Mouse (Mus musculus): Measurements from ENCODE around the gene Plekhm2. TPM values are rescaled to one million over a fixed set of nuclear protein-coding genes. Genes with fewer than 3 reads are reported as not detected.
A peak's percentile ranks its signal among the peaks of the same experiment; 100 is the strongest.

Plekhm2 gene
- polyA plus RNA-seq, 1 experiment from 2014 or later: 5.5 TPM

- H3K36me3 ChIP-seq: peaks cover 39% of the 10 kb centered on the region
- H3K4me3 ChIP-seq: no peak overlapping the region
- 53% methylated on average over 12 of the region's 12 CpGs for WGBS
- no peaks in the 10 kb centered on the region for H3K9me3 ChIP-seq
- H3K4me2 ChIP-seq: no peak overlapping the region
- H3K9ac ChIP-seq: no peak overlapping the region
- H3K4me1 ChIP-seq: peaks cover 28% of the 10 kb centered on the region
- H3K27ac ChIP-seq: no peak overlapping the region
- no peak for ATAC-seq (ENCODE audit: borderline replicate concordance, extremely low read depth, low FRiP score, low TSS enrichment)
- no peaks in the 10 kb centered on the region for H3K27me3 ChIP-seq
Observed at GRCm38 (mm10) chr4:141682706-141683230, 18.1 kb upstream of the Plekhm2 start.

- H3K4me2 ChIP-seq: no peak overlapping the region
- peaks cover 33% of the 10 kb centered on the region for H3K36me3 ChIP-seq
- H3K4me1 ChIP-seq: peaks cover 28% of the 10 kb centered on the region
- WGBS: 51% methylated on average over 7 of the region's 7 CpGs
- H3K27me3 ChIP-seq: no peaks in the 10 kb centered on the region
- H3K9me3 ChIP-seq: no peaks in the 10 kb centered on the region
- ATAC-seq (ENCODE audit: borderline replicate concordance, extremely low read depth, low FRiP score, low TSS enrichment): no peak
- no peak overlapping the region for H3K4me3 ChIP-seq
- peak overlapping the region; percentile 27; the same call in 1 of the 2 replicates for H3K27ac ChIP-seq
- no peak overlapping the region for H3K9ac ChIP-seq
Observed at GRCm38 (mm10) chr4:141681767-141682166, 17.1 kb upstream of the Plekhm2 start.

- ATAC-seq (ENCODE audit: borderline replicate concordance, extremely low read depth, low FRiP score, low TSS enrichment): no peak
- Histone ChIP-seq H3K27ac (no peak overlapping the region), H3K4me3 (no peak overlapping the region), H3K4me1 (peaks cover 28% of the 10 kb centered on the region), H3K9ac (no peak overlapping the region), H3K36me3 (peaks cover 26% of the 10 kb centered on the region), H3K27me3 (no peaks in the 10 kb centered on the region), H3K9me3 (no peaks in the 10 kb centered on the region), H3K4me2 (no peak overlapping the region)
- 47% methylated on average over 12 of the region's 12 CpGs for WGBS
Observed at GRCm38 (mm10) chr4:141680892-141681291, 16.2 kb upstream of the Plekhm2 start.

GRCm38 (mm10) chr4:141679016-141679415 is 14.3 kb upstream of the Plekhm2 start:
- H3K27ac ChIP-seq: no peak overlapping the region
- H3K4me2 ChIP-seq: no peak overlapping the region
- peaks cover 27% of the 10 kb centered on the region for H3K4me1 ChIP-seq
- H3K9me3 ChIP-seq: no peaks in the 10 kb centered on the region
- WGBS: 88% methylated on average over 2 of the region's 2 CpGs
- H3K4me3 ChIP-seq: no peak overlapping the region
- no peak for ATAC-seq (ENCODE audit: borderline replicate concordance, extremely low read depth, low FRiP score, low TSS enrichment)
- no peak overlapping the region for H3K9ac ChIP-seq
- no peaks in the 10 kb centered on the region for H3K27me3 ChIP-seq
- H3K36me3 ChIP-seq: peaks cover 11% of the 10 kb centered on the region

- no peak overlapping the region for H3K4me2 ChIP-seq
- no peak overlapping the region for H3K27ac ChIP-seq
- 70% methylated on average over 5 of the region's 5 CpGs for WGBS
- no peaks in the 10 kb centered on the region for H3K27me3 ChIP-seq
- H3K9me3 ChIP-seq: no peaks in the 10 kb centered on the region
- H3K36me3 ChIP-seq: no peaks in the 10 kb centered on the region
- H3K4me1 ChIP-seq: peaks cover 11% of the 10 kb centered on the region
- no peak for ATAC-seq (ENCODE audit: borderline replicate concordance, extremely low read depth, low FRiP score, low TSS enrichment)
- H3K4me3 ChIP-seq: no peak overlapping the region
- no peak overlapping the region for H3K9ac ChIP-seq
Observed at GRCm38 (mm10) chr4:141676462-141676979, 11.8 kb upstream of the Plekhm2 start.

GRCm38 (mm10) chr4:141672325-141672724 is 7.6 kb upstream of the Plekhm2 start:
- no peaks in the 10 kb centered on the region for H3K27me3 ChIP-seq
- H3K4me3 ChIP-seq: no peak overlapping the region
- WGBS: 75% methylated on average over 13 of the region's 13 CpGs
- H3K9ac ChIP-seq: no peak overlapping the region
- H3K36me3 ChIP-seq: no peaks in the 10 kb centered on the region
- no peak for ATAC-seq (ENCODE audit: borderline replicate concordance, extremely low read depth, low FRiP score, low TSS enrichment)
- no peak overlapping the region for H3K4me2 ChIP-seq
- H3K4me1 ChIP-seq: peaks cover 19% of the 10 kb centered on the region
- H3K9me3 ChIP-seq: no peaks in the 10 kb centered on the region
- no peak overlapping the region for H3K27ac ChIP-seq

- Histone ChIP-seq H3K9me3 (no peaks in the 10 kb centered on the region), H3K27ac (peak overlapping the region; percentile 36; the same call in 1 of the 2 replicates), H3K27me3 (no peaks in the 10 kb centered on the region), H3K4me3 (no peak overlapping the region), H3K36me3 (no peaks in the 10 kb centered on the region), H3K9ac (no peak overlapping the region), H3K4me2 (no peak overlapping the region; the same call in 1 of the 2 replicates), H3K4me1 (peaks cover 19% of the 10 kb centered on the region)
- ATAC-seq (ENCODE audit: borderline replicate concordance, extremely low read depth, low FRiP score, low TSS enrichment): peak; percentile 43; the same call in 1 of the 2 replicates
- WGBS: 43% methylated on average over 4 of the region's 4 CpGs
Observed at GRCm38 (mm10) chr4:141671389-141671788, 6.7 kb upstream of the Plekhm2 start.

GRCm38 (mm10) chr4:141669898-141670712 is 5.4 kb upstream of the Plekhm2 start:
- Histone ChIP-seq H3K4me2 (no peak overlapping the region), H3K27me3 (no peaks in the 10 kb centered on the region), H3K9ac (no peak overlapping the region), H3K36me3 (no peaks in the 10 kb centered on the region), H3K4me1 (peaks cover 19% of the 10 kb centered on the region), H3K4me3 (no peak overlapping the region), H3K9me3 (no peaks in the 10 kb centered on the region), H3K27ac (no peak overlapping the region)
- ATAC-seq (ENCODE audit: borderline replicate concordance, extremely low read depth, low FRiP score, low TSS enrichment): no peak
- WGBS: 70% methylated on average over 18 of the region's 18 CpGs

GRCm38 (mm10) chr4:141664011-141664745 is 521 bp downstream of the Plekhm2 start:
- Histone ChIP-seq H3K9ac (peak overlapping the region; percentile 81), H3K36me3 (peaks cover 26% of the 10 kb centered on the region), H3K9me3 (no peaks in the 10 kb centered on the region), H3K4me2 (peak overlapping the region; percentile 81), H3K4me1 (peaks cover 19% of the 10 kb centered on the region), H3K27me3 (no peaks in the 10 kb centered on the region), H3K4me3 (peak overlapping the region; percentile 73), H3K27ac (peak overlapping the region; percentile 67)
- under 1% methylated on average over 60 of the region's 60 CpGs for WGBS
- ATAC-seq (ENCODE audit: borderline replicate concordance, extremely low read depth, low FRiP score, low TSS enrichment): peak; percentile 87

- peak; percentile 13; the same call in 1 of the 2 replicates for ATAC-seq (ENCODE audit: borderline replicate concordance, extremely low read depth, low FRiP score, low TSS enrichment)
- Histone ChIP-seq H3K36me3 (peaks cover 32% of the 10 kb centered on the region), H3K4me2 (peak overlapping the region; percentile 81), H3K4me3 (peak overlapping the region; percentile 73), H3K4me1 (peaks cover 19% of the 10 kb centered on the region), H3K27me3 (no peaks in the 10 kb centered on the region), H3K9me3 (no peaks in the 10 kb centered on the region), H3K27ac (peak overlapping the region; percentile 67), H3K9ac (peak overlapping the region; percentile 81)
- 3% methylated on average over 38 of the region's 47 CpGs for WGBS
Observed at GRCm38 (mm10) chr4:141663122-141663931, 1.4 kb downstream of the Plekhm2 start.

- Histone ChIP-seq H3K9ac (no peak overlapping the region), H3K27ac (no peak overlapping the region), H3K36me3 (peaks cover 32% of the 10 kb centered on the region), H3K9me3 (no peaks in the 10 kb centered on the region), H3K4me3 (no peak overlapping the region), H3K4me2 (no peak overlapping the region), H3K27me3 (no peaks in the 10 kb centered on the region), H3K4me1 (peaks cover 19% of the 10 kb centered on the region)
- ATAC-seq (ENCODE audit: borderline replicate concordance, extremely low read depth, low FRiP score, low TSS enrichment): no peak
- 90% methylated on average over 11 of the region's 11 CpGs for WGBS
Observed at GRCm38 (mm10) chr4:141660884-141661283, 3.8 kb downstream of the Plekhm2 start.

Measured in lung, embryonic 15.5 days (tissue).